Mouse (Mus musculus) c-Kit-positive CD71-positive TER-119-negative erythroid progenitor cells, embryonic 14.5 days (primary cell): Measurements from ENCODE around the gene Gsk3a.

Source experiments
- DNase-seq: peaks from one replicate; pipeline ENCODE4 v3.0.0-alpha.2; 2013; ENCODE audit warnings: low read depth

Gene Gsk3a

DNA sequence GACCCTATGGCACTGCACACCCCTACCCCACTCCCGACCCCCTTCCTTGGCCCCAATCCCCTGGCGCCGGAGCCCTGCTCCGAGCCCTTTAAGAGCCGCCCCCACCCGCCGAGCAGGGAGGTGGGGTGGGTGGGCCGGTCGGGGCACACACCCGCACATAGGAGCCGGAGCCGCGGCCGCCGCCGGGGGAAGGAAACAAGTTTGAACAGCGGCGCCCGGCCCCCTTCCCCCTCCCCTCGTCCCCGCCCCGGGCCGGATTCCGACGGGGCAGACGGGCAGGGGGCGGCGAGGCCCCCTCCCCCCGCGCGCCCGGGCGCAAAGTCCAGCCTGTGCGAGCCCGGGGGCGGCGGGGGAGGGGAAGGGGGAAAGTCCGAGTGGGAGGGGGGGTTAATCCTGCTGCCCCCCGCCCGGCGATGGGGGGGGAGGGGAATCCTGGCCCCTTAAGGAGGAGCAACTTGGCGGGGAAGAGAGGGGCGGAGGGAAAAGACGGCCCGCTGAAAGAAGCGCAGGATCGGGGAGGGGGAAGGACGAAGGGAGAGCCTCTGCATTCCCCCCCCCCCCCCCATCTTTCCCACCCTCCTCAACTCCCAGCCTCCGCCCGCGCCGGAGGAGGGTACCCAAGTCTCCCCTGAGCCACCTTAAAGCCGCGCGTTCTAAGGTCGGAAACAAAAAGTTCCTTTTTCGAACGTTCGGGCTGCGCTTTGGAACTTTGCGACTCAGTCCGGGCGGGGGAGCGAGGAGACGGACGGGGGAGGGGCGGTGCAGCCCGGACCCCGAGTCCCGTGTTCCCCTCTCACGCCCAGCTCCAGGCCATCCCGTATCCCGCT lies 11.9 kb upstream of the Gsk3a start:
- no peak for DNase-seq

GRCm38 (mm10) chr7:25248846-25249313 lies 11.2 kb upstream of the Gsk3a start:
- no peak for DNase-seq

DNA sequence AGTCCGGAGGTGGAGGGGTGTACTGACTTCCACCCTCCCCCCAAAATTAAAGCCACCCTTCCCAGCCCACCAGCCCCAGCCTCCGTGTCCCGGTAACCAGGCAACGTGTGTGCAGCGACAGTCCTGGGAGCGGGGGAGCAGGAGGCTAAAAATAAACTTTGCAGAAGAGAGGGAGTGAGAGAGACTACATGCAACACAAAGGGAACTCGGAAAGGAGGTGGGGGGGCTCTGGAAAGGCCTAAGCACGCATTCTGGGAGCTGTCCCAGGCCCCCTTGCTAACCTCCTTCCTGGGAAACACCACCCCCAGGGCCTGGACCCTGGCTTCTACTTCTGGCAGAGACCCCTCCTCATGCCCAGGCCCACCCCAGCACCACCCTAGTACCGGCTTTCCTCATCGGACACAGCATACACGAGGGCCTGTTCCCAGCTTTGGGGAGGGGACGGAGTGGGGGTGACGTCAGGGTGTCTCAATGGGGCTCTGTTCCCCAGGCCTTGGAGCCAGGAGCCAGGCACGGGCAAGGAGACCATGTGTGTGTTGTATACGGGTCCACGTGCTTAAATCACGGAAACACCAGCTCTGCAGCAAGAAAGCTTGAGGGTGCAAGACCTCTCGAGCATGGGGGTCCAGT lies 10.5 kb upstream of the Gsk3a start:
- no peak for DNase-seq

GRCm38 (mm10) chr7:25247498-25247897 lies 9.8 kb upstream of the Gsk3a start:
- no peak for DNase-seq

- no peak for DNase-seq
These were observed 9.1 kb upstream of the Gsk3a start for GRCm38 (mm10) chr7:25246759-25247137.

DNA sequence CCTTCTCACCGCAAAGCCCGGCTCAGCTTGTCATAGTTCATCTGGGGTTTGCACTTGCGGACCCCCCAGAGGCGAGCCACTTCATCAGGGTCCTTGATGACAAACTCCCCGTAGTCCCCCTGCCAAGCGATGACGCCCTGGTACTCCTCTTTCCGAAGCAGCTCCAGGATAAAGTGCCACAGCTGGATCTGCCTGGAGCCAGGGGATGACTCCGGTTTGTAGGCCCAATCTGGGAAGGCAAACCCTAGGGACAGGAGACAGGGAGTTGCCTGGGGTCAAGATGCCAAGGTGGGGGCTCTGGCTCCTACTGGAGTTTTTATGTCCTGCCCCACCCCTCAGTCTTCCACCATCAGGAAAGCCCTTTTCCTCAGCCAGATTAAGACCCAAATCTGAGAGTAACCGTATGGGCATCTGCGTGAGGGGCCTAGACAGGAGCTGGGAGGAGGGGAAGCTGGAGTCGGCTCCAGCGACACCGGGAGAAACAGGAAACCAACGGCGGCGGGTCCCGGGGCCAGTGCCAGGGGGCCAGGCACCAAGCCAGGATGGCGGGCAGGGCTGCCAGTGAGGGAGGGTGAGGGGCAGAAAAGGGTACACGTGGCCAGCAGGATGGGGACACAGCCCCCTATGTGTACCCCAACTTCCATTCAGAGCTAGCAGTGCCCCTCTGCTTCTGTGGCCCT lies 8.6 kb upstream of the Gsk3a start:
- no peak for DNase-seq

GRCm38 (mm10) chr7:25244562-25245369 lies 7.1 kb upstream of the Gsk3a start:
- DNase-seq: no peak

GRCm38 (mm10) chr7:25243361-25243760 lies 5.7 kb upstream of the Gsk3a start:
- DNase-seq: no peak

DNA sequence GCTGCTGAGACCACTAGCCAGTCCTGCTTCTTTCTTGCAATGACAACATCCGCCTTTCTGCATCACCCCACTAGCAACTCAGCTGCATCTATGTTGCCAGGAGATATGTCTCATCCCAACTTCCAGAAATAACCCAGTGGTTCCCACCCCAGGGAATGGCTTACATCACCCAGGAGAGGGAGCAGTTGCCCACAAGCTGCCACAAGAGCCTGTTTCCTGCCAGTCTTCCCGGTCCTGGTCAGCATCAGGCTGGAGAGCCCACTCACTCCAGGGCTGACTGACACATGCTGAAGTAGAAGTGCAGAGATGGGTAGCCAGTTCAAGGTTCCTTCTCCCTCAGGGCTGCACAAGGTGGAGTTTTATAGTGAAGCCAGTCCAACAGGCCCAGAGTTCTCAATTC lies 3.4 kb upstream of the Gsk3a start:
- no peak for DNase-seq

GRCm38 (mm10) chr7:25240631-25241030 lies 3.0 kb upstream of the Gsk3a start:
- no peak for DNase-seq

- peak; percentile 82 for DNase-seq
These were observed 1.4 kb upstream of the Gsk3a start for GRCm38 (mm10) chr7:25238829-25239623.

DNA sequence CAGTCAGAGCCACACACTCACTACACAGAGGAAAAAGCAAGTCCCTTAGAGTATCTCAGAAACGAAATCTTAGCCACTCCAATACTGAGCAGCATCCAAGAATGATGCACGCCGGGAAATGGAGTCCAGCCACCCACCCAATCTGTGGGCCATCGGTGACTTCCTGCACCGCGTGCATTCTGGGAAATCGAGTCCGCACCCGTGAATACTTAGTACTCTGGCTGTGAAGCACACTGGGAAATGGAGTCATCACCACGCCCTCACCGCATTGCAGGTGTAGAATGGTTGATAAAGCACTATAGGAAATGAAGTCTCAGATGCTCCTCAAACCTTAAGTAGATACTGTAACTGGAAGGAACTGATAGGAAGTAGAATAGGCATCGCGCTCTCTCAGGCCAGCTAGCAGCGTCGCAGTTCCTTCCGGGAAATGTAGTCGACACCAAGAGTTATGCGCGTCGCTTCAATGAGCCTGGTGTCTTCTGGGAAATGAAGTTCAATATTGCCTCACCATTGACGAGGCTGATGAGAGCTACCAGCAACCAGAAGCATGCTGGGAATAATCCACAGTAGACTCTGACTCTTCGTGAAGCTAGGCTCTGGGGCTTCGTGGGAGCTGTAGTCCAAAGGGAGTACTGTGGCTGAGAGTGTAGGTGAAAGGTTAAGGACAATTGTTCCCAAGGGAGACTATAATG lies 510 bp upstream of the Gsk3a start:
- peak; percentile 95 for DNase-seq

- DNase-seq: no peak
These were observed 2.1 kb downstream of the Gsk3a start for GRCm38 (mm10) chr7:25235526-25235925.

GRCm38 (mm10) chr7:25233061-25233460 lies 4.6 kb downstream of the Gsk3a start:
- no peak for DNase-seq

GRCm38 (mm10) chr7:25232101-25232648 lies 5.5 kb downstream of the Gsk3a start:
- DNase-seq: no peak

- DNase-seq: no peak
These were observed 6.9 kb downstream of the Gsk3a start for GRCm38 (mm10) chr7:25230690-25231285.

DNA sequence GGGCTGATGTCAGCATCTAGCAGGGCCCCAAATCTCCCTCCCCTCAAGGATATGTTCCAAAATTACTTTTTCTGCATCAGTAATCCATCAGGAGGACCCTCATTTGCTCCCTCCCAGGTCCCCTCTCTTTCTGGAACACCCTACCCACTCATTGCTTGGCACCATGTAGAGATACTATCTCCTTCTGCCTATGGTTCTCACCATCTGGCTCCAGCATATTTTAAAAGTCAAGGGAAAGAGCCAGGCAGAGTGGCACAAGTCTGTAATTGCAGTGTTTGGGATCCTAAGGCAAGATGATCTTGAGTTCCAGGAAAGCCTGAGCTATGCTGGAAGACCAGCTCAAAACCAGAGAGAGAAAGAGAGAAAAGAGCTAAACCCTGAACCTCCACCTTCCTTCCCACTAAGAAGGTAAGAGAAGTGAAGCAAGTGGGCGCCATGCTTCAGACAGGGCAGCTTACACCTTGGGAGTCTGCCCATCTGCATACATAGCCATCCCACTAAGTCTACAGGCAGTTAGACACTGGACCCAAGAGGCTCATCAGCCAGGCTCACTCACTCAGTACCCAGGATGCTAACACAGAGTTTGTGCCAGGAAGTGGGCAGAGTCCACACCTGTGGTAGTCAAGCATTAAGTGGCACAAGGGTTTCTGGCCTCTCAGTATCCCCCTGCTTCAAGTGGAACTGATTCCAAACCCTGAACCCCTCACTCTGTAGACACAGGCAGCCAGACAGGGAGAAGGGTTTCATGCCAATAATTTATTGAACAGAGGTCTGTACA lies 9.9 kb downstream of the Gsk3a start:
- DNase-seq: no peak

DNA sequence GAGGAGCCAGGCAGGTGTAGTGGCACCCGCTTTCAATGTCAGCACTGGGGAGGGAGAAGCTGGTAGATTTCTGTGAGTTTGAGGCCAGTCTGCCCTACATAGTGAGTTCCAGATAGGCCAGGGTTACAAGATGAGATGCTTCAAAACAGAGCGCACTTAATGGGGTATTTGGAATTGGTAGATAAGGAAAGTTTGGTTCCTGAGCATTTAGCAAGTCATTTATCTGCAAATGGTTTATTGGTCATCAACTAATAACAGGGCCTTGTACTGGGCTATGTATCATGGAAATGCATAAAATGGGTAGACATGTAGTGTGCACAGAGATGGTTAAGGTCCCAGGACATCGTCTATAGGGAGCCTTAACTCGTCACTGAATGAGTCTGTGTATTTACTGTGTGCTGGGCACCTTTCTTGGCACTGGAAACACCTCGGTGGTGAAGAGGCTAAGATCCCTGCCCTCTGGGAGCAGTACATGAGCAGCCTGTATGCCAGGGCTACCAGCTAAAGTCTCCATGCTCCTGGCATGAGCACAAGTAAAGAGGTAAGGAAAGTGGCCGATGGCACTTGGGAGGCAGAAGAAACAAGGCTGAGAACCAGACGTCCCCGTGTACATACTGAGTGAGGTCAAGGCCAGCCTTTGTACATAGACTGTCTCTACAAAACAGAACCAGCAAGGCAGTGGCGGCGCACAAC lies 15.2 kb downstream of the Gsk3a start:
- no peak for DNase-seq
